Mouse (Mus musculus) bone marrow, adult 2 months (tissue): Measurements from ENCODE around the gene Zfand3.

Experiments
- CTCF ChIP-seq: fragments of 200-500 bp; IDR thresholded peaks from 2 replicates; pipeline ENCODE4 v1.5.1; 2011; ENCODE audit warnings: low read length, control low read depth; ENCODE audit not compliant: control insufficient read depth, insufficient read depth
- POLR2A ChIP-seq: fragments of 200-500 bp; IDR thresholded peaks from 2 replicates; pipeline ENCODE4 v1.6.1; 2011; ENCODE audit warnings: low read depth, mild to moderate bottlenecking, control low read depth, low read length, borderline replicate concordance; ENCODE audit not compliant: control insufficient read depth

GRCm38 (mm10) chr17:30192416-30193005 lies 188.0 kb downstream of the Zfand3 start:
- TF ChIP-seq CTCF (no peak), POLR2A (no peak)
